Mouse (Mus musculus): ENCODE results near the gene C1qb. TPM values are rescaled to one million over a fixed set of nuclear protein-coding genes. Genes with fewer than 3 reads are reported as not detected.

Gene C1qb
- polyA plus RNA-seq, 1 experiment from 2014 or later, result 46.7 TPM

- H3K9me3 ChIP-seq (ENCODE audit: control insufficient read depth, low read length), result no peaks in the 10 kb centered on the region
- ATAC-seq (ENCODE audit: insufficient number of reproducible peaks, insufficient read depth, low FRiP score, low read depth), result no peak
- no peak overlapping the region for H3K27ac ChIP-seq (replicated peaks in 1 of 2; ENCODE audit: control insufficient read depth in 1 of 2, insufficient read depth in 1 of 2, low read depth in 2 of 2, low read length in 2 of 2)
- H3K36me3 ChIP-seq (ENCODE audit: control insufficient read depth, insufficient read depth, low read length), result no peaks in the 10 kb centered on the region
- H3K4me2 ChIP-seq (ENCODE audit: low read length), result no peak overlapping the region
- 18% methylated on average over 7 of the region's 7 CpGs for WGBS
- no peaks in the 10 kb centered on the region for H3K4me1 ChIP-seq (ENCODE audit: control insufficient read depth in 2 of 2, insufficient read depth in 2 of 2, low read length in 2 of 2)
- H3K9ac ChIP-seq (ENCODE audit: low read length), result no peak overlapping the region
- H3K4me3 ChIP-seq (ENCODE audit: control insufficient read depth in 1 of 2, insufficient read depth in 1 of 2, low read depth in 1 of 2, low read length in 2 of 2), result no peak overlapping the region
- peaks cover 20% of the 10 kb centered on the region for H3K27me3 ChIP-seq (ENCODE audit: control insufficient read depth, insufficient read depth, low read length)
Observed at GRCm38 (mm10) chr4:136876971-136877370, 9.0 kb downstream of the C1qb start.

- no peak overlapping the region for H3K27ac ChIP-seq (replicated peaks in 1 of 2; ENCODE audit: control insufficient read depth in 1 of 2, insufficient read depth in 1 of 2, low read depth in 2 of 2, low read length in 2 of 2)
- no peak overlapping the region for H3K4me2 ChIP-seq (ENCODE audit: low read length)
- no peak overlapping the region for H3K9ac ChIP-seq (ENCODE audit: low read length)
- WGBS, result 87% methylated on average over 14 of the region's 14 CpGs
- H3K27me3 ChIP-seq (ENCODE audit: control insufficient read depth, insufficient read depth, low read length), result peaks cover 18% of the 10 kb centered on the region
- H3K4me3 ChIP-seq (ENCODE audit: control insufficient read depth in 1 of 2, insufficient read depth in 1 of 2, low read depth in 1 of 2, low read length in 2 of 2), result no peak overlapping the region
- no peaks in the 10 kb centered on the region for H3K4me1 ChIP-seq (ENCODE audit: control insufficient read depth in 2 of 2, insufficient read depth in 2 of 2, low read length in 2 of 2)
- H3K9me3 ChIP-seq (ENCODE audit: control insufficient read depth, low read length), result no peaks in the 10 kb centered on the region
- H3K36me3 ChIP-seq (ENCODE audit: control insufficient read depth, insufficient read depth, low read length), result no peaks in the 10 kb centered on the region
- no peak for ATAC-seq (ENCODE audit: insufficient number of reproducible peaks, insufficient read depth, low FRiP score, low read depth)
Observed at GRCm38 (mm10) chr4:136875012-136875411, 11.0 kb downstream of the C1qb start.

- Histone ChIP-seq H3K36me3 (ENCODE audit: control insufficient read depth, insufficient read depth, low read length) (no peaks in the 10 kb centered on the region), H3K27me3 (ENCODE audit: control insufficient read depth, insufficient read depth, low read length) (peaks cover 51% of the 10 kb centered on the region), H3K4me3 (ENCODE audit: control insufficient read depth in 1 of 2, insufficient read depth in 1 of 2, low read depth in 1 of 2, low read length in 2 of 2) (no peak overlapping the region), H3K4me1 (ENCODE audit: control insufficient read depth in 2 of 2, insufficient read depth in 2 of 2, low read length in 2 of 2) (no peaks in the 10 kb centered on the region), H3K9ac (ENCODE audit: low read length) (no peak overlapping the region), H3K27ac (replicated peaks in 1 of 2; ENCODE audit: control insufficient read depth in 1 of 2, insufficient read depth in 1 of 2, low read depth in 2 of 2, low read length in 2 of 2) (no peak overlapping the region), H3K9me3 (ENCODE audit: control insufficient read depth, low read length) (no peaks in the 10 kb centered on the region), H3K4me2 (ENCODE audit: low read length) (no peak overlapping the region)
- no peak for ATAC-seq (ENCODE audit: insufficient number of reproducible peaks, insufficient read depth, low FRiP score, low read depth)
- 76% methylated on average over 6 of the region's 6 CpGs for WGBS
Observed at GRCm38 (mm10) chr4:136868371-136868770, 17.6 kb downstream of the C1qb start.

GRCm38 (mm10) chr4:136867690-136868345, 18.2 kb downstream of the C1qb start:
- no peak overlapping the region for H3K4me3 ChIP-seq (ENCODE audit: control insufficient read depth in 1 of 2, insufficient read depth in 1 of 2, low read depth in 1 of 2, low read length in 2 of 2)
- no peaks in the 10 kb centered on the region for H3K9me3 ChIP-seq (ENCODE audit: control insufficient read depth, low read length)
- no peak overlapping the region for H3K27ac ChIP-seq (replicated peaks in 1 of 2; ENCODE audit: control insufficient read depth in 1 of 2, insufficient read depth in 1 of 2, low read depth in 2 of 2, low read length in 2 of 2)
- peaks cover 56% of the 10 kb centered on the region for H3K27me3 ChIP-seq (ENCODE audit: control insufficient read depth, insufficient read depth, low read length)
- H3K9ac ChIP-seq (ENCODE audit: low read length), result no peak overlapping the region
- no peak for ATAC-seq (ENCODE audit: insufficient number of reproducible peaks, insufficient read depth, low FRiP score, low read depth)
- no peaks in the 10 kb centered on the region for H3K4me1 ChIP-seq (ENCODE audit: control insufficient read depth in 2 of 2, insufficient read depth in 2 of 2, low read length in 2 of 2)
- no peak overlapping the region for H3K4me2 ChIP-seq (ENCODE audit: low read length)
- H3K36me3 ChIP-seq (ENCODE audit: control insufficient read depth, insufficient read depth, low read length), result no peaks in the 10 kb centered on the region
- WGBS, result 16% methylated on average over 12 of the region's 12 CpGs

- H3K4me2 ChIP-seq (ENCODE audit: low read length), result no peak overlapping the region
- H3K9ac ChIP-seq (ENCODE audit: low read length), result no peak overlapping the region
- no peaks in the 10 kb centered on the region for H3K9me3 ChIP-seq (ENCODE audit: control insufficient read depth, low read length)
- WGBS, result 67% methylated on average over 5 of the region's 5 CpGs
- peaks cover 79% of the 10 kb centered on the region for H3K27me3 ChIP-seq (ENCODE audit: control insufficient read depth, insufficient read depth, low read length)
- no peak overlapping the region for H3K27ac ChIP-seq (replicated peaks in 1 of 2; ENCODE audit: control insufficient read depth in 1 of 2, insufficient read depth in 1 of 2, low read depth in 2 of 2, low read length in 2 of 2)
- H3K36me3 ChIP-seq (ENCODE audit: control insufficient read depth, insufficient read depth, low read length), result no peaks in the 10 kb centered on the region
- H3K4me3 ChIP-seq (ENCODE audit: control insufficient read depth in 1 of 2, insufficient read depth in 1 of 2, low read depth in 1 of 2, low read length in 2 of 2), result no peak overlapping the region
- ATAC-seq (ENCODE audit: insufficient number of reproducible peaks, insufficient read depth, low FRiP score, low read depth), result no peak
- no peaks in the 10 kb centered on the region for H3K4me1 ChIP-seq (ENCODE audit: control insufficient read depth in 2 of 2, insufficient read depth in 2 of 2, low read length in 2 of 2)
Observed at GRCm38 (mm10) chr4:136865531-136865930, 20.5 kb downstream of the C1qb start.

GRCm38 (mm10) chr4:136864751-136865470, 21.1 kb downstream of the C1qb start:
- Histone ChIP-seq H3K4me3 (ENCODE audit: control insufficient read depth in 1 of 2, insufficient read depth in 1 of 2, low read depth in 1 of 2, low read length in 2 of 2) (no peak overlapping the region), H3K9ac (ENCODE audit: low read length) (no peak overlapping the region), H3K27me3 (ENCODE audit: control insufficient read depth, insufficient read depth, low read length) (peaks cover 77% of the 10 kb centered on the region), H3K36me3 (ENCODE audit: control insufficient read depth, insufficient read depth, low read length) (no peaks in the 10 kb centered on the region), H3K4me2 (ENCODE audit: low read length) (no peak overlapping the region), H3K27ac (replicated peaks in 1 of 2; ENCODE audit: control insufficient read depth in 1 of 2, insufficient read depth in 1 of 2, low read depth in 2 of 2, low read length in 2 of 2) (no peak overlapping the region), H3K9me3 (ENCODE audit: control insufficient read depth, low read length) (no peaks in the 10 kb centered on the region), H3K4me1 (ENCODE audit: control insufficient read depth in 2 of 2, insufficient read depth in 2 of 2, low read length in 2 of 2) (no peaks in the 10 kb centered on the region)
- WGBS, result 21% methylated on average over 15 of the region's 15 CpGs
- ATAC-seq (ENCODE audit: insufficient number of reproducible peaks, insufficient read depth, low FRiP score, low read depth), result no peak

- 15% methylated on average over 9 of the region's 9 CpGs for WGBS
- peaks cover 75% of the 10 kb centered on the region for H3K27me3 ChIP-seq (ENCODE audit: control insufficient read depth, insufficient read depth, low read length)
- H3K36me3 ChIP-seq (ENCODE audit: control insufficient read depth, insufficient read depth, low read length), result no peaks in the 10 kb centered on the region
- no peak overlapping the region for H3K4me2 ChIP-seq (ENCODE audit: low read length)
- ATAC-seq (ENCODE audit: insufficient number of reproducible peaks, insufficient read depth, low FRiP score, low read depth), result no peak
- no peak overlapping the region for H3K4me3 ChIP-seq (ENCODE audit: control insufficient read depth in 1 of 2, insufficient read depth in 1 of 2, low read depth in 1 of 2, low read length in 2 of 2)
- H3K27ac ChIP-seq (replicated peaks in 1 of 2; ENCODE audit: control insufficient read depth in 1 of 2, insufficient read depth in 1 of 2, low read depth in 2 of 2, low read length in 2 of 2), result no peak overlapping the region
- no peaks in the 10 kb centered on the region for H3K4me1 ChIP-seq (ENCODE audit: control insufficient read depth in 2 of 2, insufficient read depth in 2 of 2, low read length in 2 of 2)
- H3K9ac ChIP-seq (ENCODE audit: low read length), result no peak overlapping the region
- H3K9me3 ChIP-seq (ENCODE audit: control insufficient read depth, low read length), result no peaks in the 10 kb centered on the region
Observed at GRCm38 (mm10) chr4:136863517-136863916, 22.5 kb downstream of the C1qb start.

Measured in heart, embryonic 14.5 days (tissue).